Mouse (Mus musculus) spleen, postnatal 36 days (tissue): ENCODE measurements around the gene Ubl7.

Experiments used
- DNase-seq, 2 experiments: peaks; one replicate each; pipeline ENCODE4 v3.0.0; 2022; ENCODE audit warnings: low spot score in 2 of 2, mixed read lengths in 1 of 2

Ubl7 gene

GRCm38 (mm10) chr9:57921491-57922060, 10.8 kb downstream of the Ubl7 start:
- DNase-seq = no peak

GRCm38 (mm10) chr9:57922381-57922780, 11.6 kb downstream of the Ubl7 start:
- no peak for DNase-seq

- DNase-seq = no peak
Observed at GRCm38 (mm10) chr9:57923046-57923445, 12.3 kb downstream of the Ubl7 start.

- no peak for DNase-seq
Observed at GRCm38 (mm10) chr9:57931166-57931767, 20.5 kb downstream of the Ubl7 start.

- DNase-seq = no peak
Observed at GRCm38 (mm10) chr9:57932253-57932652, 21.5 kb downstream of the Ubl7 start.

- DNase-seq = no peak
Observed at GRCm38 (mm10) chr9:57932831-57933602, 22.2 kb downstream of the Ubl7 start.

GRCm38 (mm10) chr9:57935683-57936437, 25.1 kb downstream of the Ubl7 start:
- DNase-seq = peak; percentile 79 to 82

- DNase-seq = no peak
Observed at GRCm38 (mm10) chr9:57937171-57937570, 26.4 kb downstream of the Ubl7 start.

GRCm38 (mm10) chr9:57937651-57938050, 26.9 kb downstream of the Ubl7 start:
- DNase-seq = no peak

- DNase-seq = no peak
Observed at GRCm38 (mm10) chr9:57938225-57939055, 27.7 kb downstream of the Ubl7 start.

GRCm38 (mm10) chr9:57939431-57940348, 28.9 kb downstream of the Ubl7 start, which contains the start of gene Sema7a:
Gene Sema7a (plus strand): TSS chr9:57940112.
- DNase-seq = peak; percentile 69 to 77

GRCm38 (mm10) chr9:57940349-57940794, 29.6 kb downstream of the Ubl7 start:
- DNase-seq = peak in 1 of 2 experiments; percentile 30

GRCm38 (mm10) chr9:57940861-57941638, 30.3 kb downstream of the Ubl7 start:
- no peak for DNase-seq

- DNase-seq = no peak
Observed at GRCm38 (mm10) chr9:57942039-57942438, 31.3 kb downstream of the Ubl7 start.

- peak; percentile 60 to 62 for DNase-seq
Observed at GRCm38 (mm10) chr9:57943067-57943466, 32.3 kb downstream of the Ubl7 start.

GRCm38 (mm10) chr9:57944572-57944971, 33.8 kb downstream of the Ubl7 start:
- peak; percentile 56 to 62 for DNase-seq

- no peak for DNase-seq
Observed at GRCm38 (mm10) chr9:57945771-57946616, 35.2 kb downstream of the Ubl7 start.

GRCm38 (mm10) chr9:57947381-57948030, 36.7 kb downstream of the Ubl7 start:
- DNase-seq = no peak
